Mouse (Mus musculus): ENCODE measurements around the gene Try5.
"Not testable (repeated sequence)": the region's sequence is repeated elsewhere in the genome, so short reads cannot be mapped to it uniquely, and the experiment has no call there.

The Try5 gene

DNA sequence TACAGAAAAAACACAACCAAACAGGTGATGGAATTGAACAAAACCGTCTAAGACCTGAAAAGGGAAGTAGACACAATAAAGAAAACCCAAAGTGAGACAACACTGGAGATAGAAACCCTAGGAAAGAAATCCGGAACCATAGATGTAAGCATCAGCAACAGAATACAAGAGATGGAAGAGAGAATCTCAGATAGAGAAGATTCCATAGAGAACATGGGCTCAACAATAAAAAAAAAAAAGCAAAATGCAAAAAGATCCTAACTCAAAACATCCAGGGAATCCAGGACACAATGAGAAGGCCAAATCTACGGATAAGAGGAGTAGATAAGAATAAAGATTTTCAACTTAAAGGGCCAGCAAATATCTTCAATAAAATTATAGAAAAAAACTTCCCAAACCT lies at the start of gene Try5:
Gene Try5, minus strand, starts transcription at position 101 of the 400 bp plus-strand sequence.
- DNase-seq (ENCODE audit: low read depth), result not testable (repeated sequence)

DNA sequence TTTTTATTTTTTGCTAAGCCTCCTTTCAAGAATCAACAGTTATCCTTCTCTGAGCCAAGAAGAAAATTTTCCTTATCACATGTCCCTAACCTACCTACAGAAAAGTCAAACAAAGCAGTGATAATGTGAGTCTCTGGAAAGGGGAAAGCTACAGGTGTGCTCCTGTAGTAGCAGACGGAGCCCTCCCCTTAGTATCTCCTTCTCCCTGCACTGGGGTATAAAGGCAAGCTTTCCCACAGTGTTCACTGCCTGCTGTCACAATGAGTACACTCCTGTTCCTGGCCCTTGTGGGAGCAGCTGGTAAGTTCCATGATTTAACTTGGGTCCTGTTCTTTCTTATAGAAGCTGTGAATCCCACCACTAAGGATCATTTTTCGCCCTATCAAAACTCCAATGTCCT lies 37.3 kb upstream of the Try5 start, which contains the start of gene Try10:
Gene Try10, plus strand, starts transcription at position 174 of the 400 bp plus-strand sequence.
- DNase-seq (ENCODE audit: low read depth), result no peak

DNA sequence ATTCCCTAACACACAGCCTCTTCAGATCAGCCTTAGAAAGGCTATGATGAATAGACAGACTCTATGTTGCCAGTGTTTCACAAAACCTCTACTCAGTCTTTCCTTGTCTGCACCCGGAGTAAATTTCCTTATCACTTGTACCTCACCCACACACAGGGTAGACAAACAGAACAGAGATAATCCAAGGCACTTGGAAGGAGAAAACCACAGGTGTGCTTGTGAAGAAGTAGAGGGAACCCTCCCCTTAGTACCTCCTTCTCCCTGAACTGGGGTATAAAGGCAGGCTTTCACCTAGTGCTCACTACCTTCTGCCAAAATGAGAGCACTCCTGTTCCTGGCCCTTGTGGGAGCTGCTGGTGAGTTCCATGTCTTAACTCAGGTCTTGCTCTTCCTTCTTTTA lies 14.7 kb downstream of the Try5 start, which contains the start of gene Try4:
Gene Try4, plus strand, starts transcription at position 301 of the 400 bp plus-strand sequence.
- DNase-seq (ENCODE audit: low read depth), result no peak

DNA sequence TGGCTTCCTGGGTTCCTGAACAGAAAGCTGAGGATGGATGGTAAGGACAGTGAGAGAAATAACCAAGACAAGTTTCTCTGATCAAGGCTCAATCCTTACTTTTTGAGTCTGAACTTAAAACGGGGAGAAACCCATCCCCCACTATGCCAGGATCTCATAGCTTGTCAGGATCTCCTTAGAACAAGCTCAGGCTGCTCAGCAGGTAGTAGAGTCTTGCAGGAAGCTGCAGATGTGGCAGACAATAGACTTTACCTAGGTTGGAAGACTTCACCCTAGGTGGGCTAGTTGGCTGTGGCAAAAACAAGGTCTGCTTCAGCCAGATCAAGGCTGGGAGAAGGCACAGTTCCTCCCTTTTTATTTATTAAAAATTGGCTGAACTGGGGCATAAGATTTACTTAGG lies 18.4 kb downstream of the Try5 start:
- DNase-seq (ENCODE audit: low read depth), result no peak

DNA sequence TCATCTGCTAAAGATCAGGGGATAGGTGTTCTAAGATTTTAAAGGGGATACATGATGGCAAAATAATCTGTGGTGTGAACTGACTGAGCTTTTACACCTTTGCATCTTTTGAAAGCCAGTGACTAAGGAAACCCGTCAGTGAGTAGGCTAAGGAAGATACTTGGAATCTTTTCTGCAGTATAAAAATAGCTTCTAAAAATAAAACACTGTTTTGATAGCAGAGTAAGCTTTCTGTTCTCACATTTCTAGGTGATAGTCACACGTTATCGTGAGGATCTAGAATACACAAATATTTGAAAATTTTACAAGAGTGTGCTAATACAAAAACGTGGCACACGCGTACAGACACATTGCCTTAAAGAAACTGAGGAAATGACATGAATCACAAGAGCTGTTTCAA lies 50.5 kb downstream of the Try5 start:
- no peak for DNase-seq (ENCODE audit: low read depth)

DNA sequence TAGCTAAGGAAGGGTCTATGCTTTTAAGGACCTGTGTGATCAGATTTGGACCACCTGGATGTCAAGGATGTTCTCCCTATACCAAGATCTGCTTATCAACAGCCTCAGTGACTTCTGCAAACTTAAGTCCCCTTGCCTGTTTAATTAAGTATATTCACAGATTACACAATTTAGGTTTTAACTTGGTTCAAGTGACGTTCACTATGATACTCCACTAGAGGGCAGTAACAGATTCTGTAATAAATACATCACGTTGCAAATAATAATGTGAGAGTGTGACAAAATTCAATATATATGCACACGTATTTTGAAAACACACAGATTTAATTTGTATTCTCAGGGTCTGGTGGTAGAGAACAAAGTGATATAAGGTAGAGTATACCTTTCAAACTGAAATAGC lies 53.8 kb downstream of the Try5 start:
- DNase-seq (ENCODE audit: low read depth), result peak; percentile 30

Measured in induced T-regulatory cell, adult 2 months (primary cell).